Mouse (Mus musculus) CH12.LX (cell line): Measurements from ENCODE around the gene Tcl1. TPM values are rescaled to one million over a fixed set of nuclear protein-coding genes. Genes with fewer than 3 reads are reported as not detected.

Experiments
- DNase-seq: peaks from one replicate; pipeline ENCODE4 v3.0.0-alpha.2; 2013; ENCODE audit errors: extremely low read depth
- H3K27ac ChIP-seq: 2 replicates; pipeline ENCODE4 v1.5.1; 2012; ENCODE audit warnings: low read depth, mild to moderate bottlenecking, control low read depth, moderate library complexity; ENCODE audit not compliant: insufficient read depth
- H3K27me3 ChIP-seq: replicated peaks from 2 replicates; pipeline ENCODE3; 2012; ENCODE audit warnings: inconsistent platforms
- H3K36me3 ChIP-seq, 2 experiments: replicated peaks in 1 of 2; 2 replicates each; pipeline versions ENCODE3 to v1.6.1; 2012; ENCODE audit warnings: inconsistent platforms in 1 of 2, low read length in 1 of 2, mild to moderate bottlenecking in 1 of 2, mixed read lengths in 1 of 2, moderate library complexity in 1 of 2; ENCODE audit not compliant: control insufficient read depth in 1 of 2, insufficient read depth in 1 of 2
- H3K4me1 ChIP-seq, 2 experiments: 2 replicates each; pipeline ENCODE4 v1.6.1; 2012; ENCODE audit warnings: inconsistent platforms in 1 of 2, moderate library complexity in 1 of 2; ENCODE audit not compliant: insufficient read depth in 2 of 2, control insufficient read depth in 1 of 2
- H3K4me2 ChIP-seq: 2 replicates; pipeline ENCODE4 v1.6.1; 2012; ENCODE audit warnings: low read depth, mild to moderate bottlenecking, control low read depth; ENCODE audit not compliant: poor library complexity, insufficient read depth, severe bottlenecking
- H3K4me3 ChIP-seq, 3 experiments: fragments of 150-350 bp in 1 of 3; sonication (generic) in 1 of 3; replicated peaks in 1 of 3; 2 replicates each; pipeline versions ENCODE3 to v1.5.1; 2011 to 2012; ENCODE audit warnings: low read depth in 2 of 3, low read length in 2 of 3, mild to moderate bottlenecking in 2 of 3, moderate library complexity in 2 of 3, control low read depth in 1 of 3, improper control_type of control experiment in 1 of 3, inconsistent platforms in 1 of 3, mixed read lengths in 1 of 3; ENCODE audit not compliant: poor library complexity in 1 of 3
- H3K79me2 ChIP-seq: replicated peaks from 2 replicates; pipeline ENCODE4 v1.6.1; 2012; ENCODE audit warnings: mild to moderate bottlenecking, moderate library complexity; ENCODE audit not compliant: control insufficient read depth, poor library complexity, insufficient read depth, severe bottlenecking; ENCODE audit errors: extremely low read depth
- H3K9ac ChIP-seq: 2 replicates; pipeline ENCODE4 v1.6.1; 2012; ENCODE audit warnings: low read depth, mild to moderate bottlenecking, control low read depth, moderate library complexity; ENCODE audit not compliant: insufficient read depth
- H3K9me3 ChIP-seq: replicated peaks from 2 replicates; pipeline ENCODE3; 2012; ENCODE audit warnings: low read length, inconsistent platforms, mixed read lengths
- CHD1 ChIP-seq: IDR thresholded peaks from 2 replicates; pipeline ENCODE4 v1.6.1; 2012; ENCODE audit warnings: low read depth, low read length, improper control_type of control experiment, inconsistent platforms
- E2F4 ChIP-seq: IDR thresholded peaks from 2 replicates; pipeline ENCODE4 v1.6.1; 2011; ENCODE audit warnings: low read depth, low read length, improper control_type of control experiment; ENCODE audit not compliant: insufficient replicate concordance
- ELF1 ChIP-seq: IDR thresholded peaks from 2 replicates; pipeline ENCODE4 v1.6.1; 2014; ENCODE audit warnings: low read depth, mild to moderate bottlenecking, inconsistent platforms, low read length, improper control_type of control experiment
- ETS1 ChIP-seq: conservative IDR thresholded peaks from 2 replicates; pipeline ENCODE4 v1.6.1; 2012; ENCODE audit warnings: low read depth, mild to moderate bottlenecking, inconsistent platforms, low read length, improper control_type of control experiment, moderate library complexity
- GABPA ChIP-seq: IDR thresholded peaks from 2 replicates; pipeline ENCODE4 v1.6.1; 2012; ENCODE audit warnings: low read depth, low read length, improper control_type of control experiment, inconsistent platforms; ENCODE audit not compliant: insufficient replicate concordance
- JUND ChIP-seq: conservative IDR thresholded peaks from 2 replicates; pipeline ENCODE4 v1.6.1; 2011; ENCODE audit warnings: low read depth, low read length, improper control_type of control experiment
- MAFK ChIP-seq: IDR thresholded peaks from 2 replicates; pipeline ENCODE4 v1.6.1; 2011; ENCODE audit warnings: low read length, improper control_type of control experiment; ENCODE audit not compliant: insufficient replicate concordance
- MAX ChIP-seq: IDR thresholded peaks from 2 replicates; pipeline ENCODE4 v1.6.1; 2011; ENCODE audit warnings: low read length, improper control_type of control experiment
- MAZ ChIP-seq: IDR thresholded peaks from 2 replicates; pipeline ENCODE4 v1.6.1; 2012; ENCODE audit warnings: low read depth, mild to moderate bottlenecking, inconsistent platforms, low read length, improper control_type of control experiment, moderate library complexity
- MEF2A ChIP-seq: IDR thresholded peaks from 2 replicates; pipeline ENCODE4 v1.6.1; 2014; ENCODE audit warnings: low read depth, mild to moderate bottlenecking, inconsistent platforms, low read length, improper control_type of control experiment, borderline replicate concordance
- MXI1 ChIP-seq: IDR thresholded peaks from 2 replicates; pipeline ENCODE4 v1.6.1; 2011; ENCODE audit warnings: mild to moderate bottlenecking, low read depth, low read length, improper control_type of control experiment
- NRF1 ChIP-seq: IDR thresholded peaks from 2 replicates; pipeline ENCODE4 v1.6.1; 2014; ENCODE audit warnings: low read depth, mild to moderate bottlenecking, inconsistent platforms, low read length, improper control_type of control experiment, moderate library complexity
- PAX5 ChIP-seq: IDR thresholded peaks from 2 replicates; pipeline ENCODE4 v1.6.1; 2012; ENCODE audit warnings: low read length, inconsistent platforms, mixed read lengths
- POLR2A ChIP-seq: IDR thresholded peaks from 2 replicates; pipeline ENCODE4 v1.6.1; 2011; ENCODE audit warnings: low read depth, mild to moderate bottlenecking, improper control_type of control experiment, low read length
- RAD21 ChIP-seq: IDR thresholded peaks from 2 replicates; pipeline ENCODE4 v1.6.1; 2011; ENCODE audit warnings: low read depth, mild to moderate bottlenecking, low read length, improper control_type of control experiment, moderate library complexity
- RCOR1 ChIP-seq: conservative IDR thresholded peaks from 2 replicates; pipeline ENCODE4 v1.6.1; 2012; ENCODE audit warnings: low read depth, mild to moderate bottlenecking, inconsistent platforms, low read length, improper control_type of control experiment
- SIN3A ChIP-seq: IDR thresholded peaks from 2 replicates; pipeline ENCODE4 v1.6.1; 2012; ENCODE audit warnings: low read length, improper control_type of control experiment, inconsistent platforms
- SMC3 ChIP-seq: IDR thresholded peaks from 2 replicates; pipeline ENCODE4 v1.6.1; 2011; ENCODE audit warnings: low read depth, low read length, improper control_type of control experiment
- USF1 ChIP-seq: IDR thresholded peaks from 2 replicates; pipeline ENCODE4 v1.6.1; 2014; ENCODE audit warnings: low read depth, mild to moderate bottlenecking, inconsistent platforms, low read length, improper control_type of control experiment
- dilution Hi-C: fragments of 300-500 bp; cut with MboI; formaldehyde crosslinking; loops from 2 replicates; pipeline ENCODE4 v1.14.3; 2020; ENCODE audit warnings: low sequenced_read_pairs; ENCODE audit not compliant: extremely low pct_unique_long_range_greater_than_20kb, extremely low pct_ligation_motif_present
- in situ Hi-C: fragments of 300-500 bp; cut with MboI; formaldehyde crosslinking; loops from 3 replicates; pipeline ENCODE4 v1.14.3; 2019; ENCODE audit warnings: low sequenced_read_pairs, low pct_ligation_motif_present, low pct_unique_long_range_greater_than_20kb, mixed read lengths
- polyA plus RNA-seq: library from polyadenylated mRNA; unstranded; fragments of >175 nt; gene quantifications from 2 replicates; pipeline ENCODE4 v1.2.1, GENCODE M21; 2012; ENCODE audit warnings: low read depth; ENCODE audit not compliant: insufficient read length
- total RNA-seq, 2 experiments: library from RNA; depleted of rRNA; stranded (reverse); fragments of 300-350 nt in 1 of 2; fragments of >200 nt in 1 of 2; gene quantifications; 2 replicates each; pipeline ENCODE4 v1.2.3; 2012 to 2014

The Tcl1 gene
- total and polyA plus RNA-seq, 3 experiments = not detected

DNA sequence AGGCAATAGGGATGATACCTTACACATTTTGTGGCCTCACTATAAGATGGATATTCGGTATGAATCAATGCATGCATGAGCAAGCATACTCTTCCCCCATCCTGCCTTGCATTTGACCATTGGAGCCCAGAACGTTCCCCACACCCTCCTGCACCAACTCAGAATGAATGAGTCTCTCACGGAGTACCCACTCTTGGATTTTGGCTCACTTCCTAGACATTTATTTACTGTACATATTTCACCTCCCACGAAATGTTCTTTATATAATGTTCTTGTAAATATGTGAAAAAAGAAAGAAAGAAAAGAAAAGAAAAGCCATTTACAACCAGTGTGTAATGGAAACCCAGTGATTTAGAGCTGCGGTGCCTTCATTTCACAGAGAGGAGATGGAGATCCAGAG is 44.5 kb upstream of the Tcl1 start:
- Histone ChIP-seq H3K27me3 (peaks cover 32% of the 10 kb centered on the region), H3K9me3 (no peaks in the 10 kb centered on the region), H3K9ac (no peak overlapping the region), H3K4me2 (no peak overlapping the region), H3K4me1 (no peaks in the 10 kb centered on the region), H3K27ac (no peak overlapping the region), H3K4me3 (no peak overlapping the region), H3K79me2 (no peaks in the 10 kb centered on the region), H3K36me3 (no peaks in the 10 kb centered on the region)
- dilution Hi-C loops (no loop called here), in situ Hi-C loops (no loop called here)
- TF ChIP-seq NRF1 (no peak), JUND (no peak), RCOR1 (no peak), POLR2A (no peak), MXI1 (no peak), RAD21 (no peak), MEF2A (no peak)
- DNase-seq = no peak

GRCm38 (mm10) chr12:105266096-105266495 is 43.5 kb upstream of the Tcl1 start:
- no peak overlapping the region for H3K9ac ChIP-seq
- no peak overlapping the region for H3K4me2 ChIP-seq
- no peaks in the 10 kb centered on the region for H3K79me2 ChIP-seq
- H3K36me3 ChIP-seq = no peaks in the 10 kb centered on the region
- peak; percentile 14 for DNase-seq
- peaks cover 38% of the 10 kb centered on the region for H3K27me3 ChIP-seq
- no peak overlapping the region for H3K27ac ChIP-seq
- H3K9me3 ChIP-seq = no peaks in the 10 kb centered on the region
- no peaks in the 10 kb centered on the region for H3K4me1 ChIP-seq
- H3K4me3 ChIP-seq = no peak overlapping the region
- dilution Hi-C loops (no loop called here), in situ Hi-C loops (no loop called here)
- TF ChIP-seq ETS1 (no peak), MAFK (no peak), GABPA (no peak), RAD21 (no peak), MAZ (no peak), SIN3A (no peak), CHD1 (no peak), E2F4 (no peak)

GRCm38 (mm10) chr12:105259221-105259620 is 36.6 kb upstream of the Tcl1 start:
- H3K27ac ChIP-seq = no peak overlapping the region
- in situ Hi-C loops = no loop called here
- no peak overlapping the region for H3K4me2 ChIP-seq
- dilution Hi-C loops = no loop called here
- no peak overlapping the region for H3K4me3 ChIP-seq
- no peaks in the 10 kb centered on the region for H3K4me1 ChIP-seq
- H3K9ac ChIP-seq = no peak overlapping the region
- H3K79me2 ChIP-seq = no peaks in the 10 kb centered on the region
- H3K9me3 ChIP-seq = no peaks in the 10 kb centered on the region
- no peak for DNase-seq
- peaks cover 57% of the 10 kb centered on the region for H3K27me3 ChIP-seq
- H3K36me3 ChIP-seq = no peaks in the 10 kb centered on the region
- TF ChIP-seq ELF1 (no peak), USF1 (no peak), MAX (no peak), SMC3 (no peak), MXI1 (no peak), PAX5 (no peak)
